Mouse (Mus musculus) embryo, embryonic 10.5 days (tissue): ENCODE measurements around the gene Cpn1.

Source experiments
- DNase-seq: peaks from one replicate; pipeline ENCODE4 v3.0.0-alpha.2; 2015; ENCODE audit warnings: low spot score

Gene Cpn1

GRCm38 (mm10) chr19:43939171-43939768 is 47.1 kb downstream of the Cpn1 start:
- no peak for DNase-seq

- no peak for DNase-seq
Observed at GRCm38 (mm10) chr19:43938355-43938754, 48.0 kb downstream of the Cpn1 start.

- DNase-seq, result no peak
Observed at GRCm38 (mm10) chr19:43930926-43931325, 55.4 kb downstream of the Cpn1 start.

GRCm38 (mm10) chr19:43930366-43930765 is 56.0 kb downstream of the Cpn1 start:
- DNase-seq, result no peak

- DNase-seq, result no peak
Observed at GRCm38 (mm10) chr19:43929869-43930268, 56.5 kb downstream of the Cpn1 start.

- no peak for DNase-seq
Observed at GRCm38 (mm10) chr19:43927967-43928366, 58.4 kb downstream of the Cpn1 start.

GRCm38 (mm10) chr19:43927057-43927456 is 59.3 kb downstream of the Cpn1 start:
- no peak for DNase-seq

- no peak for DNase-seq
Observed at GRCm38 (mm10) chr19:43926141-43926987, 60.0 kb downstream of the Cpn1 start.

- no peak for DNase-seq
Observed at GRCm38 (mm10) chr19:43924361-43924760, 62.0 kb downstream of the Cpn1 start.

GRCm38 (mm10) chr19:43922963-43923362 is 63.4 kb downstream of the Cpn1 start:
- no peak for DNase-seq

GRCm38 (mm10) chr19:43921410-43921809 is 64.9 kb downstream of the Cpn1 start:
- DNase-seq, result no peak

GRCm38 (mm10) chr19:43920453-43921300 is 65.7 kb downstream of the Cpn1 start:
- peak; percentile 56 for DNase-seq

- no peak for DNase-seq
Observed at GRCm38 (mm10) chr19:43919841-43920240, 66.5 kb downstream of the Cpn1 start.

- DNase-seq, result no peak
Observed at GRCm38 (mm10) chr19:43918834-43919233, 67.5 kb downstream of the Cpn1 start.

GRCm38 (mm10) chr19:43917763-43918162 is 68.6 kb downstream of the Cpn1 start:
- no peak for DNase-seq

- DNase-seq, result no peak
Observed at GRCm38 (mm10) chr19:43917406-43917691, 69.0 kb downstream of the Cpn1 start.

GRCm38 (mm10) chr19:43916586-43917405 is 69.6 kb downstream of the Cpn1 start:
- no peak for DNase-seq

GRCm38 (mm10) chr19:43915431-43915830 is 70.9 kb downstream of the Cpn1 start:
- DNase-seq, result no peak

- DNase-seq, result no peak
Observed at GRCm38 (mm10) chr19:43914986-43915385, 71.4 kb downstream of the Cpn1 start.

GRCm38 (mm10) chr19:43912775-43913486 is 73.4 kb downstream of the Cpn1 start:
- no peak for DNase-seq

- DNase-seq, result no peak
Observed at GRCm38 (mm10) chr19:43906492-43906891, 79.9 kb downstream of the Cpn1 start.
